Mouse (Mus musculus) neural tube, embryonic 12.5 days (tissue): ENCODE data around the gene Zfp446. TPM values are rescaled to one million over a fixed set of nuclear protein-coding genes. Genes with fewer than 3 reads are reported as not detected.
A peak's percentile ranks its signal among the peaks of the same experiment; 100 is the strongest.

ENCODE experiments used
- ATAC-seq: fragments of 200-750 bp; cut with Nextera tagmentation; 2 replicates; pipeline ENCODE4 v1.8.0; 2017; ENCODE audit warnings: low read depth, mild to moderate bottlenecking, moderate TSS enrichment, moderate library complexity; ENCODE audit not compliant: low FRiP score
- H3K27ac ChIP-seq: fragments of 300-500 bp; sonication (generic); 2 replicates; pipeline ENCODE4 v1.5.1; 2016
- H3K27me3 ChIP-seq: fragments of 300-500 bp; sonication (generic); replicated peaks from 2 replicates; pipeline ENCODE4 v1.6.1; 2016; ENCODE audit warnings: mild to moderate bottlenecking
- H3K36me3 ChIP-seq: fragments of 300-500 bp; sonication (generic); 2 replicates; pipeline ENCODE4 v1.6.1; 2016; ENCODE audit warnings: mild to moderate bottlenecking
- H3K4me1 ChIP-seq: fragments of 300-500 bp; sonication (generic); 2 replicates; pipeline ENCODE4 v1.6.1; 2016
- H3K4me2 ChIP-seq: fragments of 300-500 bp; sonication (generic); replicated peaks from 2 replicates; pipeline ENCODE4 v1.6.1; 2016; ENCODE audit warnings: mild to moderate bottlenecking
- H3K4me3 ChIP-seq: fragments of 300-500 bp; sonication (generic); 2 replicates; pipeline ENCODE4 v1.5.1; 2016
- H3K9ac ChIP-seq: fragments of 300-500 bp; sonication (generic); 2 replicates; pipeline ENCODE4 v1.6.1; 2016; ENCODE audit warnings: mild to moderate bottlenecking
- H3K9me3 ChIP-seq: fragments of 300-500 bp; sonication (generic); 2 replicates; pipeline ENCODE4 v1.6.1; 2016; ENCODE audit warnings: mild to moderate bottlenecking
- WGBS: fragments of 180-500 bp; shearing (Covaris S2); methylation state at CpG from one replicate; pipeline ENCODE4 v1.1.7; 2016; 5-methylcytosine and 5-hydroxymethylcytosine counted together
- polyA plus RNA-seq: library from polyadenylated mRNA; unstranded; fragments of >200 nt; fragmentation: Nextera tagmentation; extraction: Ambion mirVana; gene quantifications from 2 replicates; pipeline ENCODE4 v1.2.1, GENCODE M21; 2016

Gene Zfp446
- polyA plus RNA-seq, 1 experiment from 2014 or later: 12.8 TPM

GRCm38 (mm10) chr7:12961511-12962141, 16.0 kb upstream of the Zfp446 start:
- H3K4me1 ChIP-seq: peaks cover 10% of the 10 kb centered on the region
- 5% methylated on average over 29 of the region's 29 CpGs for WGBS
- H3K36me3 ChIP-seq: no peaks in the 10 kb centered on the region
- 0 out of 2 replicates have a peak overlapping the region, but pooled peaks have one; percentile 6 for H3K27ac ChIP-seq
- H3K9ac ChIP-seq: peak overlapping the region; percentile 63
- no peaks in the 10 kb centered on the region for H3K27me3 ChIP-seq
- H3K9me3 ChIP-seq: no peaks in the 10 kb centered on the region
- peak; percentile 55 for ATAC-seq
- H3K4me3 ChIP-seq: peak overlapping the region; percentile 43
- peak overlapping the region; percentile 57 for H3K4me2 ChIP-seq

GRCm38 (mm10) chr7:12965678-12966091, 12.0 kb upstream of the Zfp446 start, which contains the start of gene Zfp324:
TSS of gene Zfp324 (plus strand) at chr7:12965838.
- peaks cover 21% of the 10 kb centered on the region for H3K36me3 ChIP-seq
- under 1% methylated on average over 23 of the region's 23 CpGs for WGBS
- no peaks in the 10 kb centered on the region for H3K27me3 ChIP-seq
- peaks cover 19% of the 10 kb centered on the region for H3K4me1 ChIP-seq
- H3K4me3 ChIP-seq: peak within 1 kb of the TSS; percentile 89
- ATAC-seq: peak; percentile 92
- H3K4me2 ChIP-seq: peak within 1 kb of the TSS; percentile 96
- H3K9ac ChIP-seq: peak within 1 kb of the TSS; percentile 88
- H3K9me3 ChIP-seq: no peaks in the 10 kb centered on the region
- peak within 1 kb of the TSS; percentile 81 for H3K27ac ChIP-seq

GRCm38 (mm10) chr7:12966104-12966845, 11.4 kb upstream of the Zfp446 start:
- Histone ChIP-seq H3K27me3 (no peaks in the 10 kb centered on the region), H3K9ac (peak overlapping the region; percentile 88), H3K4me1 (peaks cover 19% of the 10 kb centered on the region), H3K36me3 (peaks cover 27% of the 10 kb centered on the region), H3K4me3 (peak overlapping the region; percentile 89), H3K27ac (peak overlapping the region; percentile 81), H3K4me2 (peak overlapping the region; percentile 96), H3K9me3 (no peaks in the 10 kb centered on the region)
- 2% methylated on average over 25 of the region's 29 CpGs for WGBS
- ATAC-seq: peak; percentile 66

GRCm38 (mm10) chr7:12970906-12971305, 6.7 kb upstream of the Zfp446 start:
- Histone ChIP-seq H3K4me3 (no peak overlapping the region), H3K9me3 (no peaks in the 10 kb centered on the region), H3K4me2 (no peak overlapping the region), H3K36me3 (peaks cover 42% of the 10 kb centered on the region), H3K27ac (no peak overlapping the region), H3K27me3 (no peaks in the 10 kb centered on the region), H3K4me1 (peaks cover 12% of the 10 kb centered on the region), H3K9ac (no peak overlapping the region)
- no peak for ATAC-seq
- 95% methylated on average over 25 of the region's 25 CpGs for WGBS

- Histone ChIP-seq H3K4me3 (peak overlapping the region; percentile 55), H3K36me3 (peaks cover 11% of the 10 kb centered on the region; the same call in 1 of the 2 replicates), H3K27ac (no peak overlapping the region), H3K9ac (peak overlapping the region; percentile 49; the same call in 1 of the 2 replicates), H3K4me1 (peaks cover 15% of the 10 kb centered on the region), H3K4me2 (peak overlapping the region; percentile 57), H3K9me3 (no peaks in the 10 kb centered on the region), H3K27me3 (no peaks in the 10 kb centered on the region)
- ATAC-seq: no peak
- 83% methylated on average over 18 of the region's 18 CpGs for WGBS
Measured at GRCm38 (mm10) chr7:12978931-12979722, 1.5 kb downstream of the Zfp446 start.

- Histone ChIP-seq H3K36me3 (peaks cover 11% of the 10 kb centered on the region; the same call in 1 of the 2 replicates), H3K9me3 (no peaks in the 10 kb centered on the region), H3K9ac (no peak overlapping the region), H3K4me1 (peaks cover 15% of the 10 kb centered on the region), H3K4me3 (no peak overlapping the region), H3K27ac (no peak overlapping the region), H3K27me3 (no peaks in the 10 kb centered on the region), H3K4me2 (no peak overlapping the region)
- 47% methylated on average over 6 of the region's 6 CpGs for WGBS
- ATAC-seq: no peak
Measured at GRCm38 (mm10) chr7:12979776-12980175, 2.1 kb downstream of the Zfp446 start.

- Histone ChIP-seq H3K27me3 (no peaks in the 10 kb centered on the region), H3K9ac (no peak overlapping the region), H3K36me3 (peaks cover 11% of the 10 kb centered on the region; the same call in 1 of the 2 replicates), H3K9me3 (no peaks in the 10 kb centered on the region), H3K4me2 (no peak overlapping the region), H3K4me3 (no peak overlapping the region), H3K27ac (no peak overlapping the region), H3K4me1 (peaks cover 15% of the 10 kb centered on the region)
- ATAC-seq: no peak
- WGBS: 89% methylated on average over 7 of the region's 7 CpGs
Measured at GRCm38 (mm10) chr7:12980291-12980690, 2.6 kb downstream of the Zfp446 start.

GRCm38 (mm10) chr7:12985724-12986123, 8.1 kb downstream of the Zfp446 start:
- Histone ChIP-seq H3K4me1 (no peaks in the 10 kb centered on the region), H3K4me3 (no peak overlapping the region), H3K9ac (no peak overlapping the region), H3K36me3 (peaks cover 7% of the 10 kb centered on the region; the same call in 1 of the 2 replicates), H3K27me3 (no peaks in the 10 kb centered on the region), H3K27ac (no peak overlapping the region), H3K4me2 (no peak overlapping the region), H3K9me3 (no peaks in the 10 kb centered on the region)
- ATAC-seq: no peak
- 97% methylated on average over 1 of the region's 1 CpGs for WGBS

- Histone ChIP-seq H3K4me2 (no peak overlapping the region), H3K9ac (no peak overlapping the region), H3K4me3 (no peak overlapping the region), H3K36me3 (peaks cover 4% of the 10 kb centered on the region; the same call in 1 of the 2 replicates), H3K27ac (no peak overlapping the region), H3K9me3 (no peaks in the 10 kb centered on the region), H3K4me1 (no peaks in the 10 kb centered on the region), H3K27me3 (no peaks in the 10 kb centered on the region)
- ATAC-seq: no peak
- WGBS: 90% methylated on average over 8 of the region's 8 CpGs
Measured at GRCm38 (mm10) chr7:12986906-12987305, 9.3 kb downstream of the Zfp446 start.

- Histone ChIP-seq H3K4me1 (no peaks in the 10 kb centered on the region), H3K4me3 (no peak overlapping the region), H3K36me3 (0 out of 2 replicates have a peak, but pooled peaks cover 2% of the 10 kb centered on the region), H3K27ac (no peak overlapping the region), H3K9me3 (no peaks in the 10 kb centered on the region), H3K4me2 (no peak overlapping the region), H3K9ac (no peak overlapping the region), H3K27me3 (no peaks in the 10 kb centered on the region)
- 85% methylated on average over 8 of the region's 8 CpGs for WGBS
- ATAC-seq: no peak
Measured at GRCm38 (mm10) chr7:12987409-12988189, 10.0 kb downstream of the Zfp446 start.

- no peaks in the 10 kb centered on the region for H3K36me3 ChIP-seq
- H3K4me2 ChIP-seq: no peak overlapping the region
- ATAC-seq: no peak
- no peak overlapping the region for H3K4me3 ChIP-seq
- H3K9ac ChIP-seq: no peak overlapping the region
- no peaks in the 10 kb centered on the region for H3K9me3 ChIP-seq
- H3K4me1 ChIP-seq: no peaks in the 10 kb centered on the region
- no peaks in the 10 kb centered on the region for H3K27me3 ChIP-seq
- WGBS: 10% methylated on average over 3 of the region's 3 CpGs
- no peak overlapping the region for H3K27ac ChIP-seq
Measured at GRCm38 (mm10) chr7:12992222-12992621, 14.6 kb downstream of the Zfp446 start.
